12 mouse cellular contexts compared by ENCODE assay signal in the genomic region with DNA sequence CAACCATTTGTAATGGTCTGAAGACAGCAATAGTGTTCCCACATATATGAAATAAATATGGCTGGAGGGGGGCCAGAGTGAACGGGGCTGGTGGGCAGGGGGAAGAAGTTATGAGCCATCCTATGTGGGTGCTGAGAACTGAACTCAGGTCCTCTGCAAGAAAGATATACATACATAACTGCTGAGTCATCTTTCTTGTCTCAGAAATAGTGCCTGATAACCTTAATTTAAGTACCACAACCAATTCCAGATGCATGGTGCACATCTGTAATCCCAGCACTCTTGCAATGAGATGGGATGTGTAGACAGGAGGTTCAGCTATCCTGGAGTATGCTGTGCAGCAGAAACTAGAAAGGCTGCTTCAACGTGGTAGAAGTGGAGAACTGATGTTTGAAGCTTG. TPM values are rescaled to one million over a fixed set of nuclear protein-coding genes. Genes with fewer than 3 reads are reported as not detected.
"Had no signal": no experiment of that assay in that cellular context is flagged by ENCODE, and none has a peak within 500 bp of the region (broad histone marks: within the 10 kb centered on the region; RNA-seq: fewer than 3 reads in every experiment).

No protein-coding gene starts in this region.

- H3K9me3 ChIP-seq: kidney, embryonic 15.5 days; limb, embryonic 10.5 days; liver, embryonic 12.5 days; lung, embryonic 15.5 days; midbrain, embryonic 12.5 days had no signal

- DNase-seq: kidney, postnatal 14 days; right cerebral cortex, postnatal 14 days had no signal

- H3K9ac ChIP-seq: kidney, embryonic 15.5 days; liver, embryonic 12.5 days; lung, embryonic 15.5 days; midbrain, embryonic 12.5 days had no signal

- H3K4me2 ChIP-seq: kidney, embryonic 15.5 days; liver, embryonic 12.5 days; lung, embryonic 15.5 days; midbrain, embryonic 12.5 days had no signal

- H3K27me3 ChIP-seq: kidney, embryonic 15.5 days; liver, embryonic 12.5 days; lung, embryonic 15.5 days; midbrain, embryonic 12.5 days had no signal

- ATAC-seq: midbrain, embryonic 16.5 days had no signal

- H3K4me3 ChIP-seq: kidney, embryonic 15.5 days; left cerebral cortex, adult 2 months; limb, embryonic 10.5 days; liver, embryonic 12.5 days; lung, embryonic 15.5 days; midbrain, embryonic 12.5 days had no signal

- H3K4me1 ChIP-seq: kidney, embryonic 15.5 days; limb, embryonic 10.5 days; lung, embryonic 15.5 days; midbrain, embryonic 12.5 days had no signal

- H3K27ac ChIP-seq: kidney, embryonic 15.5 days; left cerebral cortex, adult 2 months; limb, embryonic 10.5 days; liver, embryonic 12.5 days; lung, embryonic 15.5 days; midbrain, embryonic 12.5 days had no signal

RNA-seq across cellular contexts. Expression of gene Myoz1, which starts 25.4 kb away (rescaled TPM):
- total RNA-seq: layer of hippocampus, postnatal 25 days; left cerebral cortex, adult 2 months; left cerebral cortex, postnatal 14 days; megakaryocyte-erythroid progenitor cell, adult 5-6 weeks had no signal
- polyA plus RNA-seq: liver, embryonic 12.5 days had no signal
